Mouse (Mus musculus) left cerebral cortex, postnatal 36 days (tissue): ENCODE measurements around the gene Dgkg. TPM values are rescaled to one million over a fixed set of nuclear protein-coding genes. Genes with fewer than 3 reads are reported as not detected.

Experiments
- DNase-seq, 2 experiments: peaks; one replicate each; pipeline ENCODE4 v3.0.0; 2021 to 2022; ENCODE audit warnings: low spot score in 2 of 2, mixed read lengths in 1 of 2
- intact Hi-C: fragments of 180-260 bp; cut with DNase I; formaldehyde crosslinking; loops from one replicate; pipeline ENCODE4 v1.15.1; 2025
- microRNA-seq: library from miRNA; unstranded; fragments of <30 nt; microRNA quantifications from one replicate; pipeline ENCODE4 v1.2.0, GENCODE M21; 2022
- total RNA-seq, 2 experiments: library from RNA; stranded (reverse); gene quantifications; 2 replicates each; pipeline ENCODE4 v1.2.3; 2021

Gene Dgkg
- total RNA-seq, 2 experiments from 2014 or later = 46.3 to 64.0 TPM

GRCm38 (mm10) chr16:22428853-22429341 lies 228.1 kb downstream of the Dgkg start:
- DNase-seq = peak; percentile 61 to 62
- intact Hi-C loops = no loop called here

- intact Hi-C loops = no loop called here
- DNase-seq = no peak
Measured at GRCm38 (mm10) chr16:22426866-22427265, 230.2 kb downstream of the Dgkg start.

- no peak for DNase-seq
- intact Hi-C loops = no loop called here
Measured at GRCm38 (mm10) chr16:22422256-22422655, 234.8 kb downstream of the Dgkg start.

Small RNA genes within 50 kb of the gene (microRNA-seq; reads per million reads assigned to microRNA genes)
- gene Mir6362 (not detected), gene Mir8095 (not detected)

Other genes with a start within 250 kb of the Dgkg start
- gene Etv5, start 217.5 kb downstream of the Dgkg start, total RNA-seq = 10 to 100 TPM; 81.8 to 87.0 TPM
- not detected for gene Crygs, start 154.4 kb upstream of the Dgkg start, total RNA-seq
- 10 to 100 TPM; 13.8 to 16.3 TPM for gene Tbccd1, start 200.4 kb upstream of the Dgkg start, total RNA-seq
- 10 to 100 TPM; 64.7 to 71.8 TPM for gene Dnajb11, start 200.6 kb upstream of the Dgkg start, total RNA-seq
- not detected for gene Ahsg, start 234.1 kb upstream of the Dgkg start, total RNA-seq